Mouse (Mus musculus): Measurements from ENCODE around the gene Zmat3.
A peak's percentile ranks its signal among the peaks of the same experiment; 100 is the strongest.

Gene Zmat3

DNA sequence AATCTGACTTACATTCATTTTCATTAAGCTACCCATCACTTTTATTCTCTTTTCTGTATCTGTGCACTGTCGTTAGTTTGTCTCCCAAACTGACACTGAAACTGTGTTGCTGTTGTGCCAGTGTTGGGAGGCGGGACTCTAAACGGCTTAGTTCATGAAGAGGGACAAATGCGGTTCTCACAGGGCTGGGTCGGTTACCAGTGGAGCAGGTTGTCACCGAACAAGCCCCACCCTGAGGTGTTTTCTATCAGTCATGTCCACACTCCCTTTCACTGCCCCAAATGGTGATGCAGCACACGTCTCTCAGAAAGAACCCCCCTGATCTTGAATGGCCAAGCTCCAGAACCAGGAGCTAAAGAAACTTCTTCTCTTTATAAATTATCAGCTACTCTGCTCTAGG, 6.1 kb upstream of the Zmat3 start:
- no peak for DNase-seq (ENCODE audit: low spot score in 2 of 2)

DNA sequence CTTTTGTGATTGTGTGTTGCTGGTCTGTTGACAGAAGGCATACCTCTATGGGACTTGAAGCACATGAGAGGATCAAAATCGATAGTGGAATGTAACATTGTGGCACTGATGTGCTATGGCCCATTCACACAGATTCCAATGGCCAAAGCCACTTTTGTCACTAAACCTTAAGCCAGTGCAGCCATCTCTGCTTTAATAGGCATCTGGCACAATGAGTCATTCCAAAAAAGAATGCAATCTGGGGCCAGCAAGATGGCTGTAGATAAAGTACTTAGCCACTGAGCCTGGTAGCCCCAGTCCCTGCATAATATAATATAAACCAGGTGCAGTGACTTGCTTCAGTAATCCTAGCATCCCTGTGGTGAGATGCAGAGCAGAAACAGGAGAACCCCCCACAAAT, 1.7 kb upstream of the Zmat3 start:
- DNase-seq (ENCODE audit: low spot score in 2 of 2) = no peak

DNA sequence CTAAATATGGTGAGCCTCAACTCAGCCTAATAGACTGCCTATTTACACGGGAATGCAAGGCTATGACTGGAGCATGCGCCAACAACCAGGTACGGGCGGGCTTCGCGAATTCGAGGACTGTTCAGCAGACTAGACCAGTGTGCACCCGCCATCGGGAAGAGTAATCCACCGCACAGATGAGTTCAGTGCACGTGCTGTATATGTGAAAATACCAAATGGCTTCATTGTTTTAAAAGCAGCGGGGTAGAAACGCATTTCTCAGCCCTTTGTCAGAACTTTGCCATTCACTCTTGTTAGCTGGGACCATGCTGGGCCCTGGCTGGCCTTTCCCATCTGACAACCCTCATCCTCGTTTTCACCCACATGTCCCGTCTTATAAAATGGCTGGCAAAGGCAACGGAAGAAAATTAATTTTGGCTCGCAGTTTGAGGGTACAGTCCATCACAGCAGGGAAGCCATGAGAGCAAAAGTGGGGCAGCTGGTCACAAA, 476 bp upstream of the Zmat3 start:
- peak in 1 of 2 experiments; percentile 20 for DNase-seq (ENCODE audit: low spot score in 2 of 2)

DNA sequence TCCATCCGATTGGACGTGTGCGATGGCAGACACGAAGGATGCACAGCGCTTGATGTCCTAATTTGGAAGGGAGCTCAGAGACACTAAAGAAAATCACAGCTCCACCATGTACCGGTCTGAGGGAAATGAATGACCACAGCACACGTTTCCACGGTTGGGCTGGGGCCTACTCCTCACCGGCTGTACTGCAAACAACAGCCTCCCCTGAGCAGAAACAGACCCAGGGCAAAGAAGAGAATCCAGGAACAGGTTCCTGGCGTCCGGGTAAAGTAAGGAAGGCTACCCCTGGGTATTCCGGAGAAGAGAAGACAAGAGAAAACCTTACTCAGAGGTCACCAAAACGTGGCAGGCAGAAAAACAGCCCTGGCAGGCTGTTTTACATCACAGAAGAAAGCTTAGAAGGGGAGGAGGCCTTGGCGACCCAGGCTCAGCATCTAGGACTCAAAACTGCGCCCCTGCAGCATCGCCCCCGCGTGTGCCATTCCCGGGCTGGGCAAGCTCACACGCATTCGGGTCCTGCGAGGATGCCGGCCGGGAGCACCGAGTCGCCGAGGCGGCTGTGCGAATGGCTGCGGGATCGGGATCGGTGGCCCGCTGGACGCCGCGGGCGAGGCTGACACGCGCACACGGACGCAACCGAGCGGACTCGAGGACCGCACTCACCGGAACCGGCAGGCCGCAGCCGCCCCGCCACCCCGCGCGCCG, 821 bp downstream of the Zmat3 start:
- DNase-seq (ENCODE audit: low spot score in 2 of 2) = peak; percentile 22 to 33

DNA sequence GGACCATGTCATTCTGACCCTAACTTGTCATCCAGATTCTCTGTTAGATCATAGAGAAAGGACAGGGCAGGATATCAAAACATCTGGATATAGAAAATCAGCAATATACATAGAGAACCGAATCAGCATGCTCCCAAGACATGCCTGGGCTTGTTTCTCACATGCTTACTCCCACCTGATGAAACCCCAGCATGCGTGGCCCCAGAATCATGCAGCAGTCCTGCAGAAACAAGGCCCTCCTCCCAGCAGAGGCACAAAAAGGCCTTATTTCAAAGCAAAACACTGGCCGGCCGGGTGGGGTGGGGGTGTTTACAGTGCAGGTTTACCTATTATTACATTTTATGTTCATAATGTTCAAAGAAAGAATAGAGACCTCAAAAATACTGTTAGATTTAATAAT, 1.6 kb downstream of the Zmat3 start:
- DNase-seq (ENCODE audit: low spot score in 2 of 2) = no peak

DNA sequence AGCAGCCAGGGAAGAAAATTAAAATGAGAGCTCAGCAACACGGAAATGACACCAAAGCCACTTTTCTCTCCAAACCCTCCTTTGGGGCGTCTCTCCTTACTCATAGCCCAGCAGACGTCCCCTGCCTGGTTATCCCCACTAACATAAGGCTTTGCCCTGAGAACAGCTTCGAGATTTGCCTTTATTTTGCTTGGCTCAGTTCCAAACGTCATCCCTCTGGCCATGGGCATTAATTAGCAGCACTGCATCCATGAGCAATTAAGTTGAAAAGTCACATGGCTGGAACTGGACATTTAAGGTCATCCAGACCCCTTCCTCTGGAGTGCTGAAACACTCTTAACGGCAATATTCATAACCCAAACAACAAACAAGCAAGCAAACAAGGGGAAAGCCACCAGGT, 4.6 kb downstream of the Zmat3 start:
- no peak for DNase-seq (ENCODE audit: low spot score in 2 of 2)

DNA sequence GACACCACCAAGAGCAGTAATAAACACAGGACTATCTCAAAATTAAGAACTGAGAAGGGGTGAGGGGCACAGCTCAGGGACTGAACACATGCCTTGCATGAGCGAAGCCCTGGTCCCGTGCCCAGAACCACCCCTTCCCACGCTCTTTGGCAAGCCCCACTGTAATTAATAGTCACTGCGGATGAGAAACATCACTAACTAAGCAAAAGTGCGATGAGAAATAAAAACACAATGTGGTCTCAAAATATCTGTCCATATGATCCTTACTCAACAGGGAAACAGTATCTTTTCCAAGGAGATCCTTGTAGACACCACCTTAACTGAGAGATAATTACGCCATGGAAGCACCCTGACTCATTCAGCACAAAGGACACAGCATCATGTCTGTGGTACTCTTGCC, 17.9 kb downstream of the Zmat3 start:
- DNase-seq (ENCODE audit: low spot score in 2 of 2) = peak; percentile 39 to 57

DNA sequence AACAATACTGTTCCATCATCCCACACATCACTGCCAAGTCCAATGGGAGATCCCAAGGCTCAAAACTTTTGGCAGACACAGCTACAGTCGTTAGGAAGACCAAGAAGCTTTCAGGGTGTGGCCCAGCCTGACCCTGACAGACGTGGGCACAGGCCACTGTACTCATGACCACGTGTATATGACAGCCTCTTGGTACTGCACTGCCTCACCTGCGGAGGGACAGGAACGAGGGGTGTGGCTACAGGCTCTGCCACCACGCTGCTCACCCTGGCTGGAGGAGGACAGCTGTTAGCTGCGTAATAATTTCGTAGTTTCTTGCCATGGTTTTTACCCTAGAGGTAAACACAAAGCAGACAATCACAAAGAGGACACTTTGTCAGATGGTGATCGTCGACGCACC, 20.6 kb downstream of the Zmat3 start:
- DNase-seq (ENCODE audit: low spot score in 2 of 2) = no peak

DNA sequence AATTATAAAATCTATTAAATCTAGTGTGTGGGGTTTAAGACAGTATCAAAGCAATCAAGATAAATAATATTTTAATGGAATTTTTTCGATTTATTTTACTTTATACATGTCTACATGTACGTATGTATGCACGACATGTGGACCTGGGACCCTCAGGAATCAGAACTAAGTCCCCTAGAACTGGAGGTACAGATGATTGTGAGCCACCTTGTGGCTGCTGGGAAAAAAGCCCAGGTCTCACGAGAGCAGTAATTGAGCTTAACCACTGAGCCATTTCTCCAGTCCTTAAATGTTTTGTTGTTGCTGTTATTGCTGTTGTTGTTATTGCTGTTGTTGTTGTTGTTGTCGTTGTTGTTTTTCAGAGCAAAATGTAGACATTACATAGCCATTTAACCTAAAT, 21.0 kb downstream of the Zmat3 start:
- DNase-seq (ENCODE audit: low spot score in 2 of 2) = no peak

DNA sequence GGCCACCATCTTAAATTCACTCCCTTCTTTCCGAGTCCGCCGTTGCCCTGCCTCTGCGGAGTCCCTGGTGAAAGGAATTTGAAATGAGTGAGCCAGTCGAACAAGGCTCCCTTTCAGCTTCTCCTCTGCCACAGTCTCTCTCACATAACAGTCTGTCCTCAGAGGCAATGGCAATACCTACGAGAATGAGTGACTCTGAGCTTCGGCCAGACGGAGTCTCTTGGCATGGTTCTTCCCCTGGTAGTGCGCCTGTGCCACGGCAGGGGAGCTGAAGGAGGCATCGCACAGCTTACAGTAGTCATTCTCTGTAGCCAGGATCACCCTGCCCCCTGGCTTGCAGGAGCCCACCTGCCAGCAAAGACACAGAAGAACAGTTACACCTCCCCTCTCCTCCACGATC, 22.4 kb downstream of the Zmat3 start:
- no peak for DNase-seq (ENCODE audit: low spot score in 2 of 2)

DNA sequence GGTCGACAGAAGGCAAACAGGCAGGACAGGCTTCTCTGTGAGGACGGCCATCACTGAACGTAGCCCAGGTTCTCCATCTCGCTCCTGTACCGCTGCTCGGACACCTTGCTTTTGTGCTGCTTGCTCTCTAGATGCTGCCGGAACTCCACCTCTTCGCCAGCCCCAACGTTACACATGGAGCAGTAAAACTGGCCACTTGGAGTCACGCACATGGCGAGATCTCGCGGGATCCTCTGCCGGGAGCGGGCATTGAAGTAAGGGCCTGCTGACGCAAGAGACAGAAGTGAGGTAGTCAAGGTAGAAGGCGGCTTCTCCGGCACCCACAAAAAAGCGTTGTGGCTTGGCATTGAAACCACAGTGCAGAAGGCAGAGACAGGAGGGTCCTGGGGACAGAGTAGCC, 24.4 kb downstream of the Zmat3 start:
- DNase-seq (ENCODE audit: low spot score in 2 of 2) = no peak

DNA sequence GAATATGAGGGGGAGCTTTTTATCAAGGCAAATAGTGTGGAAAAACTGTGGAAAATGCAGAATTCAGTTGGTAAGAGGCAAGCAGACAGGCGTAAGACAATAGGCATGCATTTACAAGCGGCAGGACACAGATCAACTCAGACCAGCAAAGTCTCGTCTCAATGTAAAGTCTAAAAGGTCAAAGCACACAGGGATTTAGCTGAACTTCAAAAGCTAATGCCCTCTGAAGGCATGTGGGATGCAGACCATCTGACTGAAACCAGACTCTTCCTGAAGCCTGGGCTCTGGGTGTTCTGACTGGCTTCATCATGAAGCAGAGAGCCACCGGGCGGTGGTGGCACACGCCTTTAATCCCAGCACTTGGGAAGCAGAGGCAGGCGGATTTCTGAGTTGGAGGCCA, 27.6 kb downstream of the Zmat3 start:
- DNase-seq (ENCODE audit: low spot score in 2 of 2) = no peak

DNA sequence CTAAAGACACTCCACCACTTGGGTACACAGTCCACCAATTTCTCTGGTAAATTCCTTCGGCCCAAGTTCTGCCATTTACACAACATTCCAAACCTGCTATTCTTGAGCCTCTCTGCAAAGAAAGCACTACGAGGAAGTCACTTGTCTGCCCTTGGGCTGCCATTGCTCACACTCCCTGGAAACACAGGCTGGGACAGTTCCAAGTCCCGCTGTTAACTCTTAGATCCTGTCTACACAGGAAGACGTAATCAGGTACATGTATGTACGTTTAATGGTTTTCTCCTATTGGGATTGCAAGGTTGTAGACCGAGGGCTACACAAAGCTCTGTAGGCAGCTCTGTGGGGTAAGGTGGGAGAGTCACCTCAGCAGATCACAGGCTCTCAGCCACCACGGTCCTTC, 28.0 kb downstream of the Zmat3 start:
- DNase-seq (ENCODE audit: low spot score in 2 of 2) = no peak

DNA sequence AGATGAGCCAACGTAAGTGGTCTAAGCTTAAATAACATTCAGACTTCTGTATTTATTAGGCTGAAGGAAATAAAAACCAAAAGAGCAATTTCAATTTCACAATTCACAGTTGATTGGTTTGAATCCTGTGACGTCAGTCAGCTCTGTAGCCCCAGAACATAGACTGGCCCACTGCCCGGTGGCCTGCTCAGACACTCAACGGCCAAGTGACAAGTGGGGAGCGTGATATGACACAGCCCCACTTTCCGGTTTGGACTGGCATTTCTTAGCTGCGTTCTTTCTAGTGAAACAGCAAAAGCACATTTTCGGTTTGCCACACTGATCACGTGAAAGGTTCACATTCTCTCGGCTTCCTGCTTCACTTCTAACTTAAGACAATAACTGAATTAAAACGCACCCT, 30.9 kb downstream of the Zmat3 start:
- DNase-seq (ENCODE audit: low spot score in 2 of 2) = no peak

DNA sequence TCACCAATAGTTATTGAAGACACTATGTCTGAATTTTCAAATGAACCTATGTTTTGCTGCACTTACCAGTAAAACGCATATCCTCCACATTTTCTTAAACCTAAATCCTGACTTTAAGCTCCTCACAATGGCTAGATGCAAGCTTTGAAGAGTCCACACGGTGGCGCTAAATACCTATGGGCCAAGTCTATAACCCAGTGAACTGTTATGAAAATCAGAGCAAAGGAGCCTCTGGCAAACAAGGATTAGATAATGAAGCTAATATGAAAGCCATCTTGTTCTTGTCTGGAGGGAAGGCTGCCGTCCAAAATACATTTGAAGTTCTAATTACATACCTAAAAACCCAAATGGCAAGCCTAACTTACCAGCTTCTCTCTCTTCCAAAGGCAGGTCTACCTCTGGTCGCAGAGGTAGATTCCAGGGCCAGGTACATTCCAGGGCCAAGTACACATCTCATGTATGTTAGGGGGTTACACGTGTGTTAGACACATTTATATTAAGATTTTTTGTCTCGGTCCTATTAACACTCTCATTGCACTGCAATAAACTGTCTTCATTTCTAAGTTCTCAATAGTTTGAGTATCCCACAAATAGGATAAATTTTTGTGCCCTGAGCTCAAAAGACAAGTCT, 32.2 kb downstream of the Zmat3 start:
- peak in 1 of 2 experiments; percentile 74 for DNase-seq (ENCODE audit: low spot score in 2 of 2)

DNA sequence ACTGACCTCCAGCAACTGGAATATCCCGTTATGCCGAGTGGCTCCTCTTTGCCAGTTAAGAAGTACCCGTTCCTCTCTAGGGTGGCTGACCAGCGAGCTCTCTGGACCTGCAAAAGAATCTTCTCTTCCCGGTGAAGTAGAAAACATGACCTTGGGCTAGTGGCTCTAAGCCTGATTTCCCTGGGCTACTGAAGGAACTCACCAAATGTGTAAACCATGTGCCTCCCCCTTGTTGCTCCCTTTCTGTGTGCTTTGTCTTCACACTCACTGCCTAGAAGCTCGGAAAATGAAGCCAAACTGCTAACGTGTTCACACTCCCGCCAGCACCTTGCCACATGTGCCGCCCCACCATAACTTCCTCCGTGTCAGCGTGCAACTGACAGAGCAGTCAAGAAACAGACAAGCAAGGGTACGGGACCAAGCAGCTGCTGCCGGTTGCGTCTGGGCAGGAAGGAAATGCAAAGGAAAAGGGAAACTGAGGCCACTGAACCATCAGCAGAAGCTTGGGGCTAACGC, 47.9 kb downstream of the Zmat3 start:
- DNase-seq (ENCODE audit: low spot score in 2 of 2) = no peak

DNA sequence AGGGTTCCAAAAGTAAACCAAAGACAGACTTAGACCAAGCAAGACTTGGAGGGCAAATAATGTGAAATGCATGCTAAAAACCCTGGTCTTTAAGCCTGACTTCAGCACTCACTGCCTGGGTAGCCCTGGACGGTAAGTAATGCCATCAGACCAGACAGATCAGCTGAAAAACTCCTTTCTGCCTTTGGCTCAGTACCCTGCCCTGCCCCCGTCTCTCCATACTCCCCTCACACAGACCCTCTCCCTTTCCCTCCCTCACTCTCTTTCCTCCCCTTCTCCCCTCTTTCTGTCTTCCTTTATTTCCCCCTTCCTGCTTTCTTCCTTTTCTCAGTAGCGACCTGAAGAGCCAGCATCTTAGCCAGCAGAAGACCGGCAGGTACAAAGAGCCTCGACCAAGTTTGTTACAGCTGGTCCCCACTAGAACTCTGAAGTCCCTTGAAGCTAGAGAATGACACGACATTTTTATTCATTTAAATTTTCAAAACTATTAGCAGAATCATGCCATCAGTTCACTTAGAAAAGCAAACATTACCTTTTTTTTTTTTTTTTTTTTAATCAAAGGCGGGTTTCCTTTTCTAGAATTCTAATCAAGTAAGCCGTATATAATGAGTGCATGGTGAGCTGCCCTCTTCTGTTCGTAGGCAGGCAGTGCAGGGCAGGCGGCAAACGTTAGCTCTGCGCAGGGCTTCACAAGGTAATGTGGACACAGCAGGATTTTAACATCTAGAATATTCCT, 48.5 kb downstream of the Zmat3 start:
- peak in 1 of 2 experiments; percentile 48 for DNase-seq (ENCODE audit: low spot score in 2 of 2)

DNA sequence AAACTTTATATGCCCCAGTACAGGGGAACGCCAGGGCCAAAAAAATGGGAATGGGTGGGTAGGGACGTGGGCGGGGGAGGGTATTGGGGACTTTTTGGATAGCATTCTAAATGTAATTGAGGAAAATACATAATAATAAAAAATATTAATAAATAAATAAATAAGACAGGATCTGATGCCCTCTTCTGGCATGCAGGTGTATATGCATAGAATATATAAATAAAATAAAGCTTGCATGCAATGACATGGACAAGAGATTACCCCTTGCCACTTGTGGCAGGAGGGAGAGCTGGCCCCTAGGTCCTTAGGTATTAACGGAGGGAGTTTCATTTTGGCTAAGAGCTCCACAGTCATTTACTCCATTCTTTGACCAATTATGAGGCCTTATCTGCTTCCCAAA, 51.1 kb downstream of the Zmat3 start:
- no peak for DNase-seq (ENCODE audit: low spot score in 2 of 2)

DNA sequence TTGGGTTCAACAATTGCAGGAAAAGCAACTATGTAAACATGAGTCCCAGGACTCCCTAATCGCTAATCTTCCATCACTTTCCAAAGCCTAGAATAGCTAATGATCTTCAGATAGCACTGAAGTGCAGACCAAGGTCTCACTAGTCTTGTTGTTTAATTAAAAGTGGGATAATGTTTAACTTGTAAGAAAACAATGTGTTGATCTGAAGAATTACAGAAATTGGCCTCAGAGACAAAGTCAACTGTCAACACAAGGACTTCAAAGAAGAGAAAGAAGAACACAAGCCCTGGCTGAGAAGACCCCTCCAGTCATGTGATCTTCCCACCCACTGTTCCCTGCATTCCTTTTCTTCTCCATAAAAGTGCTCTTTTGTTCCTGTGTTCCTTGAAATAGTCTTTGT, 61.6 kb downstream of the Zmat3 start:
- DNase-seq (ENCODE audit: low spot score in 2 of 2) = no peak

DNA sequence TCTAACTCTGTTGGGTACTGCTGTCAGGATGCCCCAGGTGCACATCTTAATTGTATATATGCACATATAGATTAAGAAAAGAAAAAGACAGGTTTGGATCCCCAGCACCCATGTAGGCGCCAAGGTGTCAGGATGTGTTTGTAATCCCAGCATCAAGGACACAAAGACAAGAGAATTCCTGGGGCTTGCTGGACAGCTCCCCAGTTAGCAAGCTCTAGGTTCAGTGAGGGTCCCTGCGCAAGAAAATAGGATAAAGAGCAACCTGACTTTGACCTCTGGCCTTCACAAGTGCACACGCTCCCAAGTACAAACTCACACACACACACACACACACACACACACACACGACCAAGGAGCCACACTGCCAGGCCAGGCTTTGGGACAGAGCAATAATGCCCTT, 73.8 kb downstream of the Zmat3 start:
- no peak for DNase-seq (ENCODE audit: low spot score in 2 of 2)

Data from frontal cortex, postnatal 10 days (tissue).